Mouse (Mus musculus) layer of hippocampus, adult 8-10 months (tissue): ENCODE results near the gene Stub1. TPM values are rescaled to one million over a fixed set of nuclear protein-coding genes. Genes with fewer than 3 reads are reported as not detected.
A peak's percentile ranks its signal among the peaks of the same experiment; 100 is the strongest.
"Not testable (repeated sequence)": the region's sequence is repeated elsewhere in the genome, so short reads cannot be mapped to it uniquely, and the experiment has no call there.

Experiments
- DNase-seq, 2 experiments: peaks; one replicate each; pipeline ENCODE4 v3.0.0; 2022; ENCODE audit warnings: low spot score in 2 of 2
- total RNA-seq, 4 experiments: library from RNA; stranded (reverse); gene quantifications; 2 replicates each; pipeline ENCODE4 v1.2.4; 2022

Gene Stub1
- total RNA-seq, 4 experiments from 2014 or later, result 151 to 155 (median 152) TPM

- no peak for DNase-seq
Observed at GRCm38 (mm10) chr17:25824362-25825142, 8.7 kb downstream of the Stub1 start.

GRCm38 (mm10) chr17:25823452-25823851, 9.8 kb downstream of the Stub1 start, which contains the start of gene Wdr24:
Gene Wdr24, plus strand, starts transcription at chr17:25823627.
- peak in 1 of 2 experiments; percentile 83 for DNase-seq

GRCm38 (mm10) chr17:25818851-25819780, 14.1 kb downstream of the Stub1 start:
- DNase-seq, result no peak

GRCm38 (mm10) chr17:25817662-25818061, 15.5 kb downstream of the Stub1 start:
- DNase-seq, result no peak

GRCm38 (mm10) chr17:25813471-25813870, 19.7 kb downstream of the Stub1 start:
- DNase-seq, result peak; percentile 80 to 81

- no peak for DNase-seq
Observed at GRCm38 (mm10) chr17:25810890-25811289, 22.3 kb downstream of the Stub1 start.

GRCm38 (mm10) chr17:25809606-25810340, 23.4 kb downstream of the Stub1 start:
- DNase-seq, result no peak

- peak; percentile 86 to 87 for DNase-seq
Observed at GRCm38 (mm10) chr17:25808789-25809605, 24.2 kb downstream of the Stub1 start, which contains the start of gene Fbxl16. Gene Fbxl16, plus strand, starts transcription at chr17:25809085.

GRCm38 (mm10) chr17:25808028-25808427, 25.2 kb downstream of the Stub1 start:
- DNase-seq, result no peak

- DNase-seq, result not testable (repeated sequence)
Observed at GRCm38 (mm10) chr17:25807452-25807851, 25.8 kb downstream of the Stub1 start.

- DNase-seq, result no peak
Observed at GRCm38 (mm10) chr17:25806507-25806906, 26.7 kb downstream of the Stub1 start.

GRCm38 (mm10) chr17:25802825-25803517, 30.2 kb downstream of the Stub1 start:
- DNase-seq, result peak; percentile 88 to 91

- DNase-seq, result peak in 1 of 2 experiments; percentile 78
Observed at GRCm38 (mm10) chr17:25801029-25801428, 32.2 kb downstream of the Stub1 start.

- DNase-seq, result peak in 1 of 2 experiments; percentile 64
Observed at GRCm38 (mm10) chr17:25796951-25797369, 36.2 kb downstream of the Stub1 start, which contains the start of gene Metrn. Gene Metrn, minus strand, starts transcription at chr17:25797136.

- no peak for DNase-seq
Observed at GRCm38 (mm10) chr17:25796211-25796771, 36.9 kb downstream of the Stub1 start.

GRCm38 (mm10) chr17:25795609-25796092, 37.6 kb downstream of the Stub1 start, which contains the start of gene AC134908.4:
Gene AC134908.4, minus strand, starts transcription at chr17:25795659.
- peak; percentile 74 to 86 for DNase-seq

- DNase-seq, result no peak
Observed at GRCm38 (mm10) chr17:25794998-25795397, 38.2 kb downstream of the Stub1 start.

- DNase-seq, result no peak
Observed at GRCm38 (mm10) chr17:25794197-25794596, 39.0 kb downstream of the Stub1 start.

GRCm38 (mm10) chr17:25792615-25793014, 40.6 kb downstream of the Stub1 start, which contains the start of gene Fam173a:
Gene Fam173a, minus strand, starts transcription at chr17:25792901.
- peak in 1 of 2 experiments; percentile 63 for DNase-seq
